Mouse (Mus musculus): ENCODE measurements at regions not wholly inside any gene's neighbourhood (a gene's known extent, or its start where the extent isn't known, plus 50 kb on each side); places are given as distances from the start of the nearest gene placed in this dataset.
A peak's percentile ranks its signal among the peaks of the same experiment; 100 is the strongest.

GRCm38 (mm10) chr1:57032407-57032806 is 54.0 kb upstream of the Satb2 start:
- DNase-seq: no peak

DNA sequence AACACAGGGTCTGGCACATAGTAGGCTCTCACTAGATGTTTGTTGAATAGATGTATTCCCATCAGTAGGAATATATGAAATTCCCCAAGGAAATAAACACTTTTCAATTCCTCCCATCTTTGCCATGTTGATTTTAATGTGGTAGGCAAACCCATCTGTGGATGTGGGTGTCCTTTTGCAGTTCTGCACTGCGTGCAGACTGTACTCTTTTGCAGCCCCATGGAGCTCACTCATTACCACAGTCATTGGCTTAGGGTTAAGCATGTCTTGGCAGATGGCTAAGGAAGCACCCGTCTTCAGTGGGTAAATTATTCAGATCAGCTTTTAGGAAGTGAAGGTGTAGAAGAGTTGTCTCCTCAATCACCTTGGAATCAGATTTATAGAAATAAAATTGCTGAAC is 54.8 kb upstream of the Satb2 start:
- no peak for DNase-seq

- no peak for DNase-seq
Measured at GRCm38 (mm10) chr1:57034411-57034810, 56.0 kb upstream of the Satb2 start.

GRCm38 (mm10) chr1:57036382-57036781 is 57.9 kb upstream of the Satb2 start:
- no peak for DNase-seq

- no peak for DNase-seq
Measured at GRCm38 (mm10) chr1:57040201-57040600, 61.8 kb upstream of the Satb2 start.

GRCm38 (mm10) chr1:57041578-57041977 is 63.1 kb upstream of the Satb2 start:
- DNase-seq: no peak

GRCm38 (mm10) chr1:57053836-57054235 is 75.4 kb upstream of the Satb2 start:
- DNase-seq: no peak

- DNase-seq: no peak
Measured at GRCm38 (mm10) chr1:57055976-57056375, 77.5 kb upstream of the Satb2 start.

GRCm38 (mm10) chr1:57059216-57059615 is 80.8 kb upstream of the Satb2 start:
- no peak for DNase-seq

DNA sequence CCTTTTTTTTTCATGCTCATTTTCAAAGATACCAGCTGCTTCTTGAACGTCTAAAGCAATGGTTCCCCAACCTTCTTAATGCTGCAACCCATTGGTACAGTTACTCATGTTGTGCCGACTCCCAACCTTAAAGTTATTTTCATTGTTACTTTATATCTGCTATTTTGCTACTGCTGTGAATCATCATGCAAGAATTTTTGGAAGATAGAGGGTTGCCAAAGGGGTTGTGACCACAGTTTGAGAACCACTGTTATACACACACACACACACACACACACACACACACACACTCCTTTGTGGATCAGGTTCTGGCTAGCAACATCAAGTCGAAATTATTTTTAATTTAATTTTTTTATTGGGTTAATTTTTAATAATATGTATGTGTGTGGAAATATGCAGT is 96.8 kb upstream of the Satb2 start:
- no peak for DNase-seq

DNA sequence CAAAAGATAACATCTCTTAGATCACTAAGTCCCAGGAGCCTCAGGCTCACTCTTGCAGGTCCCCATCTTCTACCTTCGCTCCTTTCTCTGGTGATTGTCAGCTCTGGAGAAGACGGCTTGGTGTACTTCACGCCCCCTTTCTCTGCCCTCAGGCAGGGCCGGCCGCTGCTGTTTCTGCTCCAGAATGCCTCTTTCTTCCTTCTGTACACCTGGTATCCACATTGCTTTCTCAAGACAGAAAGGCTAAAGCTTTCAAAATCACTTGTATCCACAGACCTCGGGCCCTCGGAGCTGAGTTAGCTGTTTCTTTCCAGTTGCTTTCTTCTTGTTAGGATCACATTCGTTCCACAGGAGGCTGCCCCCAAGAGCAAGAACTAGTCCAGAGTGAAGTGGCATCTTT is 98.2 kb upstream of the Satb2 start:
- DNase-seq: no peak

DNA sequence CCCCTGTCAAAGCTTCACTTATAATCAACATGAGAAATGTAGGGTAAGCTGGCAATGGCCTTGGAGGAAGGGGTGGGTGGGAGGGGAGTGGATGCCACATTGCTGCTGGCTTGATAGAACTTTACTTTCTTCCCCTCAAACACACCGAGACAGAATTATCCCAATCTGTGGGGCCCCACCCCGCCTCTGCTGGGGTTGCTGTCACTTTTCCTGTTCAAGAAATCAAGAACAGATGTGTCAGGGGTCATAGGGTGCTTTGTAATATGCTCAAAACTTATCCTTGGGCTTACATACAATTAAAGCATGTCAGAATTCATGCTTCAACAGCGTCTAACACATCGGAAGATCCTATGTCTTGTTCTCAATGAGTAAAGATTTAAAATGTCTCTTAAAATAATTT is 101.9 kb upstream of the Satb2 start:
- DNase-seq: no peak

GRCm38 (mm10) chr1:57083134-57083533 is 104.7 kb upstream of the Satb2 start:
- no peak for DNase-seq

DNA sequence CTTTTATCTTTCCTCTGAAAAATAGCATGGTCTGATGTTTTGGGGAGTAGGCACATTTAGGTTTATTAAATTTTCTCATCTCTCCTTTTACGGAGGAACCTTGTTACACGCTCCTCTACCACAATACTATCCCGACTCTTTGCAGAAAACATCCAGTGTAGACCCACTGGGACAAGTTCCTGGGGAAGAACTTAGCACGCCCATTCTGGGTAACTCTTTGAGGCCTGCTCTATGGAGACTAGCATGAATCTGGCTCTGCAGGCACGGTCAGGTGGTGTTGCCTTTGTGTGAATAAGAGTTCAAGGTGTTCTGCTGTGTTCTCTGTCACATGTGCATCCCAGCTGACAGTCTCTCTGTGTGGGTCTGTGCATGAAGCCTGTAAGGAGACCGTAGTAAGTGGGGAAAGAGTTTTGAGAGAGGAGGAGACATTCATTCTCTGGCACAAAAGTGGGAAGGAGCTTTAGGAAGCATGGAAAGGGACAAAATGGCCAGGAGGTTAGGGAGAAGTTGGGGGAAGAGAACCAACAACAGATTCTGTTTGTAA is 105.2 kb upstream of the Satb2 start:
- no peak for DNase-seq

DNA sequence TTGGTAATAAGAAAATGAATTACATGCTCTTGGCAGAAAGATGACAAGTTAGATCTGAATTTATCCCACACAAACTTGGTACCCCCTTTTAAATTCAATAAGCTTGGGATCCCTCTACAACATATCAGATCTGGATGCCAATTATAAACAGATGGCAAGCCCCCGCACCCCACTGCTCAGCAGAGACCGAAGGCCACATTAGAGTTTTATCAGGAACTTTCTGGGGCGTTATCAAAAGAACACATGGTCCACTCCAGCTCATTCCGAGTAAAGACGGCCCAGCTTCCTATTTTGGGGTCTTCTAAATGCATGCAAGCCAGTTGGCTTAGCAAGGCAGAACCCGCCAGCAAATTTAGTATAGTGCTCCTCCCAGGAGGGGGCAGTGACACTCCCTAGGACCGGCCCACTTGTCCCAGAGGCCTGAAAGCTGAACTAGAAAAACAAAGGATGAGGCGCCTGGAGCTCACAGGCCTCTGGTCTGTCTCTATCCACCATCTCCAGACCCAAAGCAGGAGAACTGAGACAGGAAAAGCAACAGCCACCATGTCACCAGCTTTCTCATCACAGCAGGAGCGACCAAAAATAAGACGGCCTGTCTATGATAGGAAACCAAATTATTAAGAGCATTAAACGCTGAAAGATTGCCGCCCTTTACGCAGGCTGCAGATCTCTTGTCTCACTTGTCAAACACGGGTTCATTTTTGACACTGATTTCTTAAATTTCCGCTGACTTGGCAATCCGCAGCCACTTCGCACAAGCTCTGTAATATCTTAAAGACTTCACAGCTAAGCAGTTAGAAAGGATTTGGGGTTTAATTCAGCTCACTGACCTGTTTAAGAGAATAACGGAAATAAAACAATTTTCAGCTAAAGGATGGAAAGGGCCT is 117.2 kb upstream of the Satb2 start:
- no peak for DNase-seq

DNA sequence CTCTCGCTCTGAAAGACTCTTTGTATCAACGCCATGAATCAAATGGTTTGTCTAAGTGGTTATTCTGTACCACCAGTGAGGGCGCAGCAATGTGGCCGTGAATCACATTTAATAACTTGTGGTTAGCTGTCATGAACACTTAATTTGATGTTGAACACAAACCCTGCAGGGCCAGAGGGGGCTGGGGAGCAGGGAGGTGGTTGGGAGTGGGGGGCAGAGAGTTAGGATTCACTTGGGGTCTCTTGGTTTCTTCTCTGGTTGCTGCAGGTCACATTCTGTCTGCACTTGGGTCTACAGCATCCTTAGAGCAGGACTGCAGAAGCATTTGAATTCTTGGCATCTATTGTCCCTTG is 117.8 kb upstream of the Satb2 start:
- no peak for DNase-seq

DNA sequence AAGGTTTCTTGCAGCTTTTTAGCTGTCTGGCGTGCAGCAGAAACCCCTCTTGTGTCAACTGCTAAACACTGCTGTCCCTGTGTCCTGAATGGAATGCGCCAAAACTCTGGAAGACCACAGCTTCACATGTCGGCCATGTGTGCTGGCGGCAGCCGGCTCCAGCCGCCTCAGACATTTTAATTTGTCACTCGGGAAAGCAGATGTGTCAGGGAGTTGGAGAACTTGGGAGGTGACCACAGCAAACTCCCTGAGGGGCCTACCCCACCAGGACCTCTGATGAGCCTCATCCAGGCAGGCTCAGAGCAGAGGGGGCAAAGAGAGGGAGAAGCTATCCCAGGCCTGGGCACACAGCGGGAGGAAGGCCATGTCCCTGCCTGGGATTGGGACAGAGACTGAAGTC is 118.3 kb upstream of the Satb2 start:
- no peak for DNase-seq

GRCm38 (mm10) chr1:57100614-57101013 is 122.2 kb upstream of the Satb2 start:
- DNase-seq: no peak

GRCm38 (mm10) chr1:57107308-57107707 is 128.9 kb upstream of the Satb2 start:
- no peak for DNase-seq

- no peak for DNase-seq
Measured at GRCm38 (mm10) chr1:57120678-57121077, 142.2 kb upstream of the Satb2 start.

DNA sequence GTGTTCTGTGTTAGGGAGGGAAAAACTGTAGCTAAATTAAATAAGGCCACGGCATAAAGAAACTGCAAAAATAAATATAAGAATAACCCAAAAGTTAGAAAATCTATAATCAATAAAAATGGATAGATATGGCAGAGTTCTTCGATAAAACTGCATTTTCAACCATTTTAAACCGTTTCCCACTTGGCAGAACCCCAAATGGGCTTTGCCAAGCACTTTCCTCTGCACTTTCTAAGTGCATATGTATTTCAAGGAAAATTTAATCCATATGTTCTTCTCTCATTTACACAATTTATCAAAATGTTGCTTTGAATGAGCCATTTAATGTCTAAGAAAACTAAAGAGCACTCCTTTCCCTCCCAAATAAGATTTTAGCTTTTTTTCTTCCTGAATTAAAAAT is 165.7 kb upstream of the Satb2 start:
- DNase-seq: no peak

DNA sequence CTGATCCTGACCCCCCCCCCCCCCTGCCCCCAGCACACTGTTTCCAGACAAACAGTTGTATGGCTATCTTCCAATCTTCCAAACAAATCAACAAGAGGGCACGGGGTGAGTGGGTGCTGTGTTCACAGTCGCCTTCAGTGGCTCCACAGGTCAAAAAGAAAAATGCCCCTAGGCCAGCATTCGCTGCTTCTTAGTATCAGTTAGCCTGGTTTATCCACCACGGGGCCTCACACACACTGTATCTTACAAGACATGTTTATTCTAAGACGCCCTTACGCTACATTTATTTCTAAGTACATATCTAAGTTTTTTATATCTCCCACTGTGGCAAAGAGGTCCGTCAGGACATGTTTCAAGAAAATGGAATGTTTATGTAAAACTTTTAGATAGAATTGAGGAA is 177.4 kb upstream of the Satb2 start:
- no peak for DNase-seq

DNA sequence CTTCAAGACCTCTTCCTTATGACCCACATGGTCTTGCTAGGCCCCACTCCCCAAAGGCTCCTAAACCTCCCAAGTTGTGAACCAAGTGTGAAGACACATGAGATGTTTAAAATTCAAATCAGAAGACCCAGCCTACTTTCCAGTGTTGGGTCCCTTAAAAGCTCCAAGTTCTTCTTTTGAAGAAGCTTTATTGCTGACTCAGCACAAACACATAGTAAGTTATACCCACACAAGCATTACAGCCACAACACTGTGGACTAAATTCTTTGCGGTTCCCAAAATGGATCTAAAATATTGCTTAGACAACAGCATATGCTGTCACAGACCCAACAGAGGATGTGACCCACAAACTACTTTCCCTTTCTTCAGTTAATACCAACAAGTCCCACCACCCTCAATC is 186.0 kb upstream of the Satb2 start:
- DNase-seq: no peak

- DNase-seq: peak; percentile 4
Measured at GRCm38 (mm10) chr1:57174289-57174890, 195.9 kb upstream of the Satb2 start.

All from adrenal gland, postnatal 25 days (tissue).